Mouse (Mus musculus) bone marrow macrophage, adult 2 months (primary cell): ENCODE measurements around the gene Tia1.

Experiments used
- CTCF ChIP-seq: IDR thresholded peaks from 2 replicates; pipeline ENCODE4 v1.5.1; 2012; ENCODE audit warnings: low read depth, mild to moderate bottlenecking, low read length, moderate library complexity
- POLR2A ChIP-seq: IDR thresholded peaks from 2 replicates; pipeline ENCODE4 v1.6.1; 2012; ENCODE audit warnings: mild to moderate bottlenecking, low read depth, low read length, borderline replicate concordance

DNA sequence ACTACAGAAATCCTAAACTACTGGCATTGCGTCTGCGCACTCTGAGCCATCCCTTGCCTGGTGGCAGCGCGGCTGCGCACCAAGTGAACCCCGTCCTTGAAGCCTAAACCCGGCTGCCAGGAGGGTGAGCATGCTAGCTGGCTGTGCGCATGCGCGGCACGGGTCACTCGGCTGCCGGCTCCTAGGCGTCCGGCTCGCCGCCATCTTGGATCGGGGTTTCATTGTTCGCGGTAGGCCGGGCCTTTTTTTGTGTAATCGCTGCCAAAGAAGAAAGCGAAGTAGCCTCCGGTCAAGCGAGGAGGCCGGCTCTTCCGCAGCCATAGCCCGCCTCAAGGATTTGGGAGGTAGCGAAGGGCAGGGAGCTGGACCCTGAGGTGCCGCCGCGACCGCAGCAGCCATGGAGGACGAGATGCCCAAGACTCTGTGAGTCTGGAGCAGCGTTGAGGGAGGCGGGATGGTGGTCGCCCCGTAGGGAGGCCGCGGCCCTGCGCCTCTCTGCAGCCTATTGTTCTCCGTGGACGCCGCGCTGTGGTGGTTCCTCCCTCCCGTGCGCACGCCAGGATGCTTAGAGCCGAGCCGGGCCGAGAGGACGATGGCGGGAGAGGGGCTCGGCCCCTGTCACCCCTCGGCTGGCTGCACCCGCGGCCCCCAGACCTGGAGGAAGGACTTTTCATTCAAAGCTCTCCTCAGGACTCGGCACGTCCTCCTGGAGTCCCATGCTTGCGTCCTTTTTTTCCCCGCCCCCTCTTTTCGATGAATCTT is at the start of gene Tia1:
- TF ChIP-seq CTCF = no peak
- TF ChIP-seq POLR2A = no peak; the same call in 1 of the 2 replicates
